Mouse (Mus musculus): ENCODE data around the gene Epb42. TPM values are rescaled to one million over a fixed set of nuclear protein-coding genes. Genes with fewer than 3 reads are reported as not detected.
A peak's percentile ranks its signal among the peaks of the same experiment; 100 is the strongest.

Gene Epb42
- total and polyA plus RNA-seq, 2 experiments: 0.10 TPM; not detected in 1

- H3K27ac ChIP-seq (replicated peaks; ENCODE audit: insufficient read depth, low read depth, low read length): peak within 1 kb of the TSS; percentile 40
- H3K79me2 ChIP-seq (ENCODE audit: control insufficient read depth, insufficient read depth, low read length): peaks cover 13% of the 10 kb centered on the region; the same call in 1 of the 2 replicates
- TF ChIP-seq CTCF (IDR thresholded peaks at IDR 0.05; ENCODE audit: low read depth, low read length) (no peak), POLR2A (IDR thresholded peaks at IDR 0.05; ENCODE audit: extremely low read depth, insufficient read depth, low read length) (peak; percentile 82)
- H3K36me3 ChIP-seq (ENCODE audit: control insufficient read depth, insufficient read depth, low read length): peaks cover 1% of the 10 kb centered on the region; the same call in 1 of the 2 replicates
- DNase-seq (ENCODE audit: extremely low read depth, low read depth, low spot score): peak; percentile 69
- peak within 1 kb of the TSS; percentile 83 for H3K4me3 ChIP-seq (ENCODE audit: insufficient read depth, low read depth, low read length)
- whole genome bisulfite sequencing: under 1% methylated on average over 39 of the region's 39 CpGs
- H3K4me1 ChIP-seq (ENCODE audit: control insufficient read depth, insufficient read depth, low read length): no peaks in the 10 kb centered on the region; the same call in none of the 2 replicates
- peak within 1 kb of the TSS; percentile 79 for H3K9ac ChIP-seq (ENCODE audit: low read depth, low read length)
- H3K27me3 ChIP-seq (ENCODE audit: control insufficient read depth, insufficient read depth, low read length): no peaks in the 10 kb centered on the region
These were observed 66.3 kb downstream of the Epb42 start, which contains the start of gene Ubr1 for GRCm38 (mm10) chr2:120970559-120971080. Ubr1 (minus strand) TSS chr2:120970715.

GRCm38 (mm10) chr2:120970045-120970539 lies 66.8 kb downstream of the Epb42 start:
- Histone ChIP-seq H3K9ac (ENCODE audit: low read depth, low read length) (peak overlapping the region; percentile 79), H3K27me3 (ENCODE audit: control insufficient read depth, insufficient read depth, low read length) (no peaks in the 10 kb centered on the region), H3K4me3 (ENCODE audit: insufficient read depth, low read depth, low read length) (peak overlapping the region; percentile 83), H3K4me1 (ENCODE audit: control insufficient read depth, insufficient read depth, low read length) (no peaks in the 10 kb centered on the region; the same call in none of the 2 replicates), H3K36me3 (ENCODE audit: control insufficient read depth, insufficient read depth, low read length) (peaks cover 1% of the 10 kb centered on the region; the same call in 1 of the 2 replicates), H3K79me2 (ENCODE audit: control insufficient read depth, insufficient read depth, low read length) (peaks cover 13% of the 10 kb centered on the region; the same call in 1 of the 2 replicates), H3K27ac (replicated peaks; ENCODE audit: insufficient read depth, low read depth, low read length) (peak overlapping the region; percentile 40)
- no peak for TF ChIP-seq CTCF (IDR thresholded peaks at IDR 0.05; ENCODE audit: low read depth, low read length)
- TF ChIP-seq POLR2A (IDR thresholded peaks at IDR 0.05; ENCODE audit: extremely low read depth, insufficient read depth, low read length): no peak
- WGBS: under 1% methylated on average over 23 of the region's 23 CpGs
- peak; percentile 35 for DNase-seq (ENCODE audit: extremely low read depth, low read depth, low spot score)

Other genes starting within 250 kb of the Epb42 start
- 3.4 and 3.7 TPM in 2 replicates for gene Cdan1, start 186.9 kb downstream of the Epb42 start, total RNA-seq (2014; rRNA removed)
- gene Cdan1, start 186.9 kb downstream of the Epb42 start, polyA plus RNA-seq (2012; rRNA removed): 7.7 and 8.6 TPM in 2 replicates
- 3.0 TPM in 2 replicates for gene Ttbk2, start 186.5 kb downstream of the Epb42 start, total RNA-seq (2014; rRNA removed)
- gene Ttbk2, start 186.5 kb downstream of the Epb42 start, polyA plus RNA-seq (2012; rRNA removed): 0.61 TPM in 2 replicates
- 16.1 and 19.1 TPM in 2 replicates for gene Ubr1, start 66.4 kb downstream of the Epb42 start, total RNA-seq (2014; rRNA removed)
- gene Ubr1, start 66.4 kb downstream of the Epb42 start, polyA plus RNA-seq (2012; rRNA removed): 10.2 and 14.4 TPM in 2 replicates
- 13.6 and 17.7 TPM in 2 replicates for gene Tmem62, start 60.1 kb downstream of the Epb42 start, total RNA-seq (2014; rRNA removed)
- 7.4 and 8.0 TPM in 2 replicates for gene Tmem62, start 60.1 kb downstream of the Epb42 start, polyA plus RNA-seq (2012; rRNA removed)
- gene Ccndbp1, start 28.7 kb downstream of the Epb42 start, total RNA-seq (2014; rRNA removed): 13.7 and 13.8 TPM in 2 replicates
- 10.1 and 12.5 TPM in 2 replicates for gene Ccndbp1, start 28.7 kb downstream of the Epb42 start, polyA plus RNA-seq (2012; rRNA removed)
- not detected in 2 replicates for gene Tgm5, start 48.8 kb upstream of the Epb42 start, total RNA-seq (2014; rRNA removed)
- gene Tgm5, start 48.8 kb upstream of the Epb42 start, polyA plus RNA-seq (2012; rRNA removed): not detected in 2 replicates
- 0.09 TPM in 1 of 2 replicates, not detected in the other for gene Tgm7, start 72.7 kb upstream of the Epb42 start, total RNA-seq (2014; rRNA removed)
- gene Tgm7, start 72.7 kb upstream of the Epb42 start, polyA plus RNA-seq (2012; rRNA removed): 0.05 TPM in 1 of 2 replicates, not detected in the other
- gene Adal, start 103.4 kb upstream of the Epb42 start, total RNA-seq (2014; rRNA removed): 10.0 and 12.6 TPM in 2 replicates
- gene Adal, start 103.4 kb upstream of the Epb42 start, polyA plus RNA-seq (2012; rRNA removed): 7.1 and 8.0 TPM in 2 replicates
- 5.2 and 6.5 TPM in 2 replicates for gene Lcmt2, start 103.6 kb upstream of the Epb42 start, total RNA-seq (2014; rRNA removed)
- 9.1 and 9.9 TPM in 2 replicates for gene Lcmt2, start 103.6 kb upstream of the Epb42 start, polyA plus RNA-seq (2012; rRNA removed)
- gene Tubgcp4, start 133.6 kb upstream of the Epb42 start, total RNA-seq (2014; rRNA removed): 15.9 and 16.8 TPM in 2 replicates
- 19.1 and 20.2 TPM in 2 replicates for gene Tubgcp4, start 133.6 kb upstream of the Epb42 start, polyA plus RNA-seq (2012; rRNA removed)
- 5.4 and 5.9 TPM in 2 replicates for gene Zscan29, start 134.1 kb upstream of the Epb42 start, total RNA-seq (2014; rRNA removed)
- gene Zscan29, start 134.1 kb upstream of the Epb42 start, polyA plus RNA-seq (2012; rRNA removed): 2.0 and 2.8 TPM in 2 replicates
- 9.1 and 9.5 TPM in 2 replicates for gene Trp53bp1, start 234.3 kb upstream of the Epb42 start, total RNA-seq (2014; rRNA removed)
- 5.7 and 6.8 TPM in 2 replicates for gene Trp53bp1, start 234.3 kb upstream of the Epb42 start, polyA plus RNA-seq (2012; rRNA removed)

Measured in liver, adult 2 months (tissue).